Mouse (Mus musculus) gastrocnemius, adult 8-10 months (tissue): ENCODE results near the gene Aldh1l2. TPM values are rescaled to one million over a fixed set of nuclear protein-coding genes. Genes with fewer than 3 reads are reported as not detected.

Experiments
- DNase-seq, 2 experiments: peaks; one replicate each; pipeline ENCODE4 v3.0.0; 2022; ENCODE audit warnings: low spot score in 2 of 2
- total RNA-seq, 4 experiments: library from RNA; stranded (reverse); gene quantifications; 2 replicates each; pipeline ENCODE4 v1.2.4; 2022

Aldh1l2 gene
- total RNA-seq, 4 experiments from 2014 or later: 3.2 to 4.8 (median 4.1) TPM

DNA sequence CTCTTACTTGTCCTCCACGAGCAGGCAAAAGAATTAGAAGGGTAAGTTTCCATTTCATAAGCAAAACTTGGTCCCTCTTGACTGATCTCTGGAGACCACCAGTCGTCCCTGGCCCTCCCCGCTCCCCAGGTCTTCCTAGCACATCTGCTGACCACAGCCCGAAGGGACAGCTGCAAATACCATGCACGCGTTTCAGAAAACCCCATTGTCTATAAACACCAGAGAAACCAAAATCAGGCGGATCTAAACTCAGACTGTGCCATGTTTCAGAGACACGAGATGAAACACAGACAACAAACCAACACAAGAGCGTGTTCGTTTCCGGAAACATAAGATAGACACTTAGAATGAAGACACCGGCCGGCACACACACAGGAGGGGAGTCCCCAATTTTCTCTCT, 58.7 kb downstream of the Aldh1l2 start:
- no peak for DNase-seq

DNA sequence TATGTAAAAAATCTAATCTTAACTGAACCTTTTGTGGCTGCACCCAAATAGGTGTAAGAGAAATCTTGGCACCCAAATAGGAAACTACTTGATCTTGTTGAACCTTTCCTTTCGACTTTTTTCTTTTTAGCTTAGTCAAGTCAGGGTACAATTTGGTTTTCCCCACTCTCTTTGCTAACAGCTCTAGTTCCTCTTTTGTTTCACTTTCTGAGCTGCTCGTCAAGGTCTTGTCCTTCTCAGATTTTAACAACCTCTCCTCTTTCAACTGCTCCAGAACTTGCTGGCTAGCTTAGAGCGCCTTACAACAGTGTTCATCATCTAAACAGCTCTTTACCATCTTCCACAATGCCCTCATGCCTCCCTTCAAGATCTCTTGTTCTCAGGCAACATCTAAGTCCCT, 76.4 kb downstream of the Aldh1l2 start:
- DNase-seq: no peak

DNA sequence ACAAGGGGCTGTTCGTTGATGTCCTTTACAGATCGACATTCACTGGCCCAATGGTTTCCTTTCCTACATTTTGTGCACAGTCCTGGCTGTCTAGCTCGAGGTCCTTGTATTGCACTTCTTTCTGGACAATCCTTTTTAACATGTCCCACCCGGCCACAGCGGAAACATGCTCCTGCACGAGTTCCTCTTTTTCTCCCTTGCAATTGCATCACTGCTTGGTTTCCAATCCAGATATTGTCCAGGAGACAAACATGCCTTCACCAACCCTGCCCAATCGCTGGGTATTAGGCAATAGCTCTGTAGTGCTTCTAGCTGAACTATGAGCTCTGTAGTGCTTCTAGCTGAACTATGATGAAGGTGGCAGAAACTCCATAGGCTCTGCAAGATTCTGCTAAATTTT, 85.4 kb downstream of the Aldh1l2 start:
- DNase-seq: no peak

Other genes starting within 250 kb of the Aldh1l2 start
- gene Slc41a2, start 196.3 kb downstream of the Aldh1l2 start, total RNA-seq: under 1 TPM; 0.35 to 0.76 (median 0.36) TPM
- 1 to 10 TPM in 1 of 4 experiments, under 1 TPM in 3; 0.67 to 1.2 (median 0.80) TPM for gene D10Wsu102e, start 173.9 kb downstream of the Aldh1l2 start, total RNA-seq
- gene Washc4, start 9.6 kb upstream of the Aldh1l2 start, total RNA-seq: 1 to 10 TPM; 7.0 to 9.4 (median 7.8) TPM
- 10 to 100 TPM; 15.9 to 18.4 (median 17.7) TPM for gene Appl2, start 114.6 kb upstream of the Aldh1l2 start, total RNA-seq
- gene 1500009L16Rik, start 188.7 kb upstream of the Aldh1l2 start, total RNA-seq: under 1 TPM; 0.22 to 0.65 (median 0.38) TPM